ENCODE assay signal across 9 mouse cellular contexts in the genomic region with DNA sequence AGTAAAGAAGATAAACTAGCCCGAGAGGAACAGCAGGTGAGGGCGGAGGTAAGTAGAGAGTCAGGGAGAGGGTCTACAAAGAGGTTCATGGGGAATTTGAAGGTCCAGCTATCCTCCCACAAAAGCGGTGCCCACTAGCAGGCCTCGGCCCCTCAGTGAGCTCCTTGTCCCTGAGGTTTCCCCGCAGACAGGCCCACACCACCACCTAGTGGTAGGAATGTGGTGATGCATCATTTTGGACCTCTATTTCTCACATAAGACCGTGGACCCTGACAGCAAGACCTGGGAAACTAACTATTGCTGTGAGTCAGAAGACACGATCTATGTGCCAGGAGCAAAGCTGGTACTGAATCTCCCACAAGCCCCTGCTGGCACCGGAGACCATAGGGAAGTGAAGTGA. TPM values are rescaled to one million over a fixed set of nuclear protein-coding genes. Genes with fewer than 3 reads are reported as not detected.
DNase-seq lines count a peak whose midpoint lies in the region; ATAC-seq and TF ChIP-seq lines count a peak whose summit lies in the region.
"Had no signal": no experiment of that assay in that cellular context is flagged by ENCODE, and none has a peak within 500 bp of the region (broad histone marks: within the 10 kb centered on the region; RNA-seq: fewer than 3 reads in every experiment).

No protein-coding gene starts in this region.

- H3K9ac ChIP-seq in kidney, embryonic 14.5 days (ENCODE audit: low read depth, low read length): no peak overlapping the region
- no peak overlapping the region for H3K9ac ChIP-seq in liver, embryonic 11.5 days (ENCODE audit: low read depth, low read length)
- H3K9ac ChIP-seq: liver, embryonic 15.5 days had no signal

- no peak for TF ChIP-seq POLR2A in cortical plate, adult 2 months (IDR thresholded peaks at IDR 0.05; ENCODE audit: extremely low read depth, insufficient read depth, low read length)

- DNase-seq in CD4-positive helper T cell, adult 2 months (ENCODE audit: low read depth, low spot score): peak; percentile 74
- peak; percentile 76 to 94 for DNase-seq in adrenal gland, adult (ENCODE audit: inconsistent age in 2 of 2, low spot score in 1 of 2)
- peak; percentile 46 to 68 for DNase-seq in gastrocnemius, postnatal 36 days
- DNase-seq in liver, embryonic 11.5 days (ENCODE audit: low spot score): peak; percentile 68
- peak; percentile 54 for DNase-seq in retina, adult 2 months (ENCODE audit: low read depth, low spot score)
- peak; percentile 38 to 77 for DNase-seq in thymus, postnatal 10 days (ENCODE audit: low spot score in 2 of 2)

- ATAC-seq in kidney, embryonic 14.5 days (ENCODE audit: low FRiP score, low TSS enrichment): peak; percentile 51; the same call in 1 of the 2 replicates
- no peak for ATAC-seq in liver, embryonic 11.5 days (replicated peaks; ENCODE audit: low FRiP score)

- no peaks in the 10 kb centered on the region for H3K4me1 ChIP-seq in cortical plate, adult 2 months (ENCODE audit: control insufficient read depth, insufficient read depth, low read length)
- peaks cover 6% of the 10 kb centered on the region; the same call in 1 of the 2 replicates for H3K4me1 ChIP-seq in kidney, embryonic 14.5 days (ENCODE audit: control insufficient read depth, insufficient read depth, low read length)
- no peaks in the 10 kb centered on the region; the same call in 1 of the 2 replicates for H3K4me1 ChIP-seq in liver, embryonic 11.5 days (replicated peaks; ENCODE audit: control insufficient read depth, insufficient read depth, low read length)

- intact Hi-C loops in gastrocnemius, postnatal 36 days (cut with DNase I): no loop called here

- H3K4me3 ChIP-seq in cortical plate, adult 2 months (ENCODE audit: insufficient read depth, low read length): no peak overlapping the region
- H3K4me3 ChIP-seq in kidney, embryonic 14.5 days (ENCODE audit: low read length): no peak overlapping the region
- no peak overlapping the region for H3K4me3 ChIP-seq in liver, embryonic 11.5 days (ENCODE audit: low read depth, low read length)
- H3K4me3 ChIP-seq: liver, embryonic 15.5 days had no signal

- no peaks in the 10 kb centered on the region for H3K9me3 ChIP-seq in kidney, embryonic 14.5 days (ENCODE audit: control insufficient read depth, low read length)
- H3K9me3 ChIP-seq in liver, embryonic 11.5 days (ENCODE audit: control insufficient read depth, low read length): no peaks in the 10 kb centered on the region
- H3K9me3 ChIP-seq: liver, embryonic 15.5 days had no signal

- no peaks in the 10 kb centered on the region for H3K27me3 ChIP-seq in kidney, embryonic 14.5 days (ENCODE audit: control insufficient read depth, insufficient read depth, low read length)
- H3K27me3 ChIP-seq in liver, embryonic 11.5 days (replicated peaks; ENCODE audit: control insufficient read depth, insufficient read depth, low read length): no peaks in the 10 kb centered on the region
- H3K27me3 ChIP-seq: liver, embryonic 15.5 days had no signal

- H3K27ac ChIP-seq in cortical plate, adult 2 months (ENCODE audit: insufficient read depth, low read length): no peak overlapping the region
- no peak overlapping the region for H3K27ac ChIP-seq in kidney, embryonic 14.5 days (ENCODE audit: low read depth, low read length)
- H3K27ac ChIP-seq in liver, embryonic 11.5 days (ENCODE audit: low read depth, low read length): no peak overlapping the region
- H3K27ac ChIP-seq: liver, embryonic 15.5 days had no signal

- H3K4me2 ChIP-seq in kidney, embryonic 14.5 days (replicated peaks; ENCODE audit: low read depth, low read length): no peak overlapping the region
- no peak overlapping the region for H3K4me2 ChIP-seq in liver, embryonic 11.5 days
- H3K4me2 ChIP-seq: liver, embryonic 15.5 days had no signal

- peak; percentile 98 for TF ChIP-seq CTCF in cortical plate, adult 2 months (IDR thresholded peaks at IDR 0.05; ENCODE audit: extremely low read depth, insufficient read depth, low read length)

- WGBS in kidney, embryonic 14.5 days: 17% methylated on average over 8 of the region's 8 CpGs
- 13% methylated on average over 8 of the region's 8 CpGs for WGBS in liver, embryonic 11.5 days

- H3K36me3 ChIP-seq in kidney, embryonic 14.5 days (ENCODE audit: control insufficient read depth, insufficient read depth, low read length): no peaks in the 10 kb centered on the region
- H3K36me3 ChIP-seq in liver, embryonic 11.5 days (ENCODE audit: control insufficient read depth, insufficient read depth, low read length): no peaks in the 10 kb centered on the region
- H3K36me3 ChIP-seq: liver, embryonic 15.5 days had no signal

RNA-seq across cellular contexts. Expression of a gene that starts 9.8 kb away (rescaled TPM):
- not detected in 2 replicates for polyA plus RNA-seq in cortical plate, adult 2 months (2012; rRNA removed)
- total RNA-seq in gastrocnemius, postnatal 36 days (2021): not detected
- not detected in 2 replicates for polyA plus RNA-seq in kidney, embryonic 14.5 days (2014; fragmentation: Nextera tagmentation; extraction: Ambion mirVana)
- polyA plus RNA-seq in liver, embryonic 11.5 days (2014; fragmentation: Nextera tagmentation; extraction: Ambion mirVana): not detected in 2 replicates

RNA-seq across cellular contexts. Expression of a gene that starts 14.3 kb away (rescaled TPM):
- 3.4 and 3.8 TPM in 2 replicates for polyA plus RNA-seq in cortical plate, adult 2 months (2012; rRNA removed)
- total RNA-seq in gastrocnemius, postnatal 36 days (2021): not detected
- not detected in 2 replicates for polyA plus RNA-seq in kidney, embryonic 14.5 days (2014; fragmentation: Nextera tagmentation; extraction: Ambion mirVana)
- polyA plus RNA-seq in liver, embryonic 11.5 days (2014; fragmentation: Nextera tagmentation; extraction: Ambion mirVana): 0.18 TPM in 2 replicates

RNA-seq across cellular contexts. Expression of a gene that starts 27.5 kb away (rescaled TPM):
- not detected in 2 replicates for polyA plus RNA-seq in cortical plate, adult 2 months (2012; rRNA removed)
- total RNA-seq in gastrocnemius, postnatal 36 days (2021): not detected
- 0.22 and 0.26 TPM in 2 replicates for polyA plus RNA-seq in kidney, embryonic 14.5 days (2014; fragmentation: Nextera tagmentation; extraction: Ambion mirVana)
- polyA plus RNA-seq in liver, embryonic 11.5 days (2014; fragmentation: Nextera tagmentation; extraction: Ambion mirVana): 0.32 and 0.86 TPM in 2 replicates
